Mouse (Mus musculus): ENCODE measurements around the gene Nosip.

- TF ChIP-seq GATA1 (IDR thresholded peaks at IDR 0.05; ENCODE audit: low read length) (no peak), TAL1 (IDR thresholded peaks at IDR 0.05; ENCODE audit: low read length) (no peak)
These were observed 64.1 kb downstream of the Nosip start for GRCm38 (mm10) chr7:45126147-45126843.
